Mouse (Mus musculus): ENCODE measurements around the gene B430306N03Rik. TPM values are rescaled to one million over a fixed set of nuclear protein-coding genes. Genes with fewer than 3 reads are reported as not detected.

Gene B430306N03Rik
- polyA plus RNA-seq, 1 experiment from 2014 or later = not detected

DNA sequence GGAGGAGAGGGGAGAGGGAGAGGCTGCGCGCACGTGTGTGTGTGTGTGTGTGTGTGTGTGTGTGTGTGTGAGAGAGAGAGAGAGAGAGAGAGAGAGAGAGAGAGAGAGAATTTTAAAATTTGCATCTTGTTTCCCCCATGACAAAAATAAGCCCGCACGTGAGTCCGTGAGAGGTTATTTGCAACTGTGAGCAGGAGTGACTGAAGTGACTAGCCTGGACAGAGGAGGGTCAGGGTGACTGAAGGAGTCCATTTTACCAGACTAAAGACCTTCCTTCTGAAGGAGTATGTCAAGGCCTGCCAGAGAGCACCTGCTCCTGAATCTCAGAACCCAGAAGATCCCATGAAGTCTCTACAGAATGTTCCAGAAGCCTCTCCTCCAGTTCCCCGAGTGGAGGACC, 16.2 kb upstream of the B430306N03Rik start:
- Histone ChIP-seq H3K9me3 (ENCODE audit: control insufficient read depth, low read length) (no peaks in the 10 kb centered on the region), H3K4me1 (replicated peaks; ENCODE audit: control insufficient read depth, insufficient read depth, low read length) (no peaks in the 10 kb centered on the region), H3K27me3 (replicated peaks; ENCODE audit: control insufficient read depth, insufficient read depth, low read length) (no peaks in the 10 kb centered on the region), H3K4me2 (ENCODE audit: low read length) (no peak overlapping the region), H3K9ac (replicated peaks; ENCODE audit: low read depth, low read length) (no peak overlapping the region), H3K36me3 (ENCODE audit: control insufficient read depth, insufficient read depth) (no peaks in the 10 kb centered on the region), H3K27ac (ENCODE audit: low read length) (no peak overlapping the region), H3K4me3 (replicated peaks; ENCODE audit: low read length) (no peak overlapping the region)
- WGBS = 60% methylated on average over 7 of the region's 7 CpGs
- no peak for ATAC-seq

DNA sequence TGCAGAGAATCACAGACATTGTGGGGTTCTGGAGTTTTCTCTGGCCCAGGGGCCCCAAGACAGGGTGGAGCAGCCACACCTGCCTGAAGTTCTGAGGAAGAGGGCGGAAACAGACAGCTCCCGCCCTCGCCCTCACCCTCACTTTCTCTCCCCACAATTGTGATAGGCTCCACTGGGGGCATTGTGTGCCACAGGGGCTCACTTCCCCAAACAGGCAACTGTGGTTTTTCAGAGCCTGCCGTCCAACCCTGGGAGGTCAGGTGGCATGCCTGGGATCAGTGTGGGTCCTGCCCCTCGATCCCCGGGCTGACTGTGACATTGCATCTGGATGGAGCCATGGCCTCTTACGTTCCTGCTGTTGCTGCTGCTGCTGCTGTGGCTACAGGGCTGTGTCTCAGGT, 15.7 kb upstream of the B430306N03Rik start:
- Histone ChIP-seq H3K36me3 (ENCODE audit: control insufficient read depth, insufficient read depth) (no peaks in the 10 kb centered on the region), H3K4me2 (ENCODE audit: low read length) (no peak overlapping the region), H3K4me1 (replicated peaks; ENCODE audit: control insufficient read depth, insufficient read depth, low read length) (no peaks in the 10 kb centered on the region), H3K4me3 (replicated peaks; ENCODE audit: low read length) (no peak overlapping the region), H3K9ac (replicated peaks; ENCODE audit: low read depth, low read length) (no peak overlapping the region), H3K27ac (ENCODE audit: low read length) (no peak overlapping the region), H3K27me3 (replicated peaks; ENCODE audit: control insufficient read depth, insufficient read depth, low read length) (no peaks in the 10 kb centered on the region), H3K9me3 (ENCODE audit: control insufficient read depth, low read length) (no peaks in the 10 kb centered on the region)
- no peak for ATAC-seq
- 76% methylated on average over 7 of the region's 7 CpGs for WGBS

DNA sequence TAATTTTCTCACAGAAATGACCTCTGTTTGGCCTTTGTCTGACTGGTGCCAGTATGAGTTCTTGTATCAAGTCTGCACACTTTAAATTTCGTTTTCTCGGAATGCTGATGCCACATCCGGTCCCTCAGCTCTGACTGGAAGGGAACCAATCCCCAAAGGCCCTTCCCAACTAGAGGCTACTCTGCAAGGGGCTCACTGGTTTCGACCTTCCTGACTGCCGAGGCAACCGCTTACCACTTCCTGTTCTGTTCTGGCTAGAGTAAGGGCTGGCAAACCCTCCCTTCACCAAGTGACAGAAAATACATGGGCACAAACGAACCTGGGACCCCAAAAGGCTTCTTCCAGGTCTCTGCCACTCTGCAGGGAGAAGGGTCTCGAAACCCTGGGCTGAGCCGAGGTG, 15.1 kb upstream of the B430306N03Rik start:
- Histone ChIP-seq H3K9me3 (ENCODE audit: control insufficient read depth, low read length) (no peaks in the 10 kb centered on the region), H3K36me3 (ENCODE audit: control insufficient read depth, insufficient read depth) (no peaks in the 10 kb centered on the region)
- 83% methylated on average over 9 of the region's 9 CpGs for WGBS

DNA sequence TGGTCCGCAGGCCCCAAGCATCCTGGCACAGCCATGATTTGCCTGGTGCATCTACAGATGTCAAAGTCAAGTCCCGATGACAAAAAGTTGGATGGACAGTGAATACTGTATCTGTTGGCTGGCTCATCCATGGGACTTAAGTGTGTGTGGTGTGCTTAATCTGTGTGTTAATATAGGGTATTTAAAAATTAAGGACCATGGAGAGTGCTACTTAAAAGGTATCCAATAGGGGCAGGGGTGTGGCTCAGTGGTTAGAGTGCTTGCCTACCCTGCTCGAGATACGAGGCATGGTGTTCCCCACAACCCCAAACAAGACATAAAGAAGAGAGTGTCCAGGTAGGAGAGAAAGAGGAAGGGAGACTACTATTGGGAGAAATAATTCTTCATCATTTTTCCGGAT, 14.1 kb upstream of the B430306N03Rik start:
- H3K36me3 ChIP-seq (ENCODE audit: control insufficient read depth, insufficient read depth) = no peaks in the 10 kb centered on the region
- no peaks in the 10 kb centered on the region for H3K27me3 ChIP-seq (replicated peaks; ENCODE audit: control insufficient read depth, insufficient read depth, low read length)
- H3K4me3 ChIP-seq (replicated peaks; ENCODE audit: low read length) = no peak overlapping the region
- H3K9ac ChIP-seq (replicated peaks; ENCODE audit: low read depth, low read length) = no peak overlapping the region
- ATAC-seq = no peak
- H3K4me2 ChIP-seq (ENCODE audit: low read length) = no peak overlapping the region
- no peak overlapping the region for H3K27ac ChIP-seq (ENCODE audit: low read length)
- H3K4me1 ChIP-seq (replicated peaks; ENCODE audit: control insufficient read depth, insufficient read depth, low read length) = no peaks in the 10 kb centered on the region
- WGBS = 89% methylated on average over 5 of the region's 5 CpGs
- no peaks in the 10 kb centered on the region for H3K9me3 ChIP-seq (ENCODE audit: control insufficient read depth, low read length)

More for the DNA sequence above, 15.1 kb upstream of the B430306N03Rik start:
- H3K9ac ChIP-seq (replicated peaks; ENCODE audit: low read depth, low read length) = no peak overlapping the region
- no peak overlapping the region for H3K27ac ChIP-seq (ENCODE audit: low read length)
- no peaks in the 10 kb centered on the region for H3K4me1 ChIP-seq (replicated peaks; ENCODE audit: control insufficient read depth, insufficient read depth, low read length)
- no peak overlapping the region for H3K4me2 ChIP-seq (ENCODE audit: low read length)
- no peaks in the 10 kb centered on the region for H3K27me3 ChIP-seq (replicated peaks; ENCODE audit: control insufficient read depth, insufficient read depth, low read length)
- H3K4me3 ChIP-seq (replicated peaks; ENCODE audit: low read length) = no peak overlapping the region
- no peak for ATAC-seq

DNA sequence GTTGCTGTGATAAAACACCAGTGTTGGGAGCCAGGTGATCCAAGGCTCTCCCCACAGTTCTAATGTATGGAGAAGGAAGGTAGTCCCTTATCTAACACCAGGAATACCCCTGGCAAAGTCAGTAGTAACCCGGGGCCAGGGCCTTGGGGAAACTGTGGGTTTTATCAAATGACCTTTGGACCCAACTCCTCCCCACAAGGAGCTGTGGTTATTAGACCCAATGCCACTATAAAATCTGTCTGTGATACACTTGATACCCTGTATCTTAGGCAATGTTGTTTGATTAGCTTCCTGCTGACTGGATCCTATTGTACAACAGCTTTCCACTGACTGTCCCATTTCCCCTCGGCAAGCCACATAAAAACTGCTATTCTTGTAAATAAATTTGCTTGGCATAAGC, 3.8 kb upstream of the B430306N03Rik start:
- Histone ChIP-seq H3K27me3 (replicated peaks; ENCODE audit: control insufficient read depth, insufficient read depth, low read length) (no peaks in the 10 kb centered on the region), H3K9me3 (ENCODE audit: control insufficient read depth, low read length) (no peaks in the 10 kb centered on the region), H3K4me1 (replicated peaks; ENCODE audit: control insufficient read depth, insufficient read depth, low read length) (no peaks in the 10 kb centered on the region), H3K27ac (ENCODE audit: low read length) (no peak overlapping the region), H3K4me3 (replicated peaks; ENCODE audit: low read length) (no peak overlapping the region), H3K4me2 (ENCODE audit: low read length) (no peak overlapping the region), H3K36me3 (ENCODE audit: control insufficient read depth, insufficient read depth) (no peaks in the 10 kb centered on the region), H3K9ac (replicated peaks; ENCODE audit: low read depth, low read length) (no peak overlapping the region)
- no peak for ATAC-seq
- WGBS = 76% methylated on average over 2 of the region's 2 CpGs

DNA sequence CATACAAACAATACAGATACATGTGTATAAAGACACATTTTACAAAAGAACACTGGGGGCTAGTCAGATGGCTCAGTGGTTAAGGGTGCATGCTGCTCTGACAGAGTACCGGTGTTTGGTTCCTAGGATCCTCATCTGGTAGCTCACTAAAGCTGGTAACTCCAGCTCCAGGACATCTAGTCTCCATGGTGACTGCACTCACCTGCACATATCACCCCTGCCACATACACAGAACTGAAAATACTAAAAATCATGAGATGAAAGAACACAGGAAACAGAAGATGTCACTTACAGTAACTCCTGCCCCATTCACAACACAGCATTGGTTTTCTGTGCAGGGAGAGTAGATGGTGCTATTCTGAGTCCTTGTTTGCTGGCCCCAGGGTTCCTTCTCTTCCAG, 2.7 kb downstream of the B430306N03Rik start:
- Histone ChIP-seq H3K9me3 (ENCODE audit: control insufficient read depth, low read length) (no peaks in the 10 kb centered on the region), H3K27me3 (replicated peaks; ENCODE audit: control insufficient read depth, insufficient read depth, low read length) (no peaks in the 10 kb centered on the region), H3K36me3 (ENCODE audit: control insufficient read depth, insufficient read depth) (no peaks in the 10 kb centered on the region), H3K4me2 (ENCODE audit: low read length) (no peak overlapping the region), H3K4me3 (replicated peaks; ENCODE audit: low read length) (no peak overlapping the region), H3K4me1 (replicated peaks; ENCODE audit: control insufficient read depth, insufficient read depth, low read length) (no peaks in the 10 kb centered on the region), H3K9ac (replicated peaks; ENCODE audit: low read depth, low read length) (no peak overlapping the region), H3K27ac (ENCODE audit: low read length) (no peak overlapping the region)
- 88% methylated on average over 1 of the region's 1 CpGs for WGBS
- ATAC-seq = no peak

DNA sequence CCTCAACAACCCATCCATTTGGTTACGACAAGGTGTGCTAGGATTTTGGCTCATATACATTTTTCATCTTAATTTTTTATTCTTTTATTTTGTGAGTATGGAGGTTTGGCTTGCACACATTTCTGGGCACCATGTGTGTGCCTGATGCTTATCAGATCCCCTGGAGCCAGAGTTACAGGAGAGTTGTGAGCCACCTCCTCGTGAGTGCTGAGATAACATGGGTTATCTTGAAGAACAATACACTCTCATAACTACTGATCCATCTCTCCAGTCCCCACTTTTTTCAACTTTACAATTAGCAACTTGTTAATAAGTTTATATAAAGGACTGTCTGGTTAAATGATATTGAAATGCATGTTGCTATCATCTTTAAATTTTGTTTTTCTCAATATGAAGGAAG, 5.3 kb downstream of the B430306N03Rik start:
- no peak overlapping the region for H3K9ac ChIP-seq (replicated peaks; ENCODE audit: low read depth, low read length)
- no peaks in the 10 kb centered on the region for H3K27me3 ChIP-seq (replicated peaks; ENCODE audit: control insufficient read depth, insufficient read depth, low read length)
- no peaks in the 10 kb centered on the region for H3K36me3 ChIP-seq (ENCODE audit: control insufficient read depth, insufficient read depth)
- no peak overlapping the region for H3K4me2 ChIP-seq (ENCODE audit: low read length)
- 89% methylated on average over 2 of the region's 2 CpGs for WGBS
- H3K9me3 ChIP-seq (ENCODE audit: control insufficient read depth, low read length) = no peaks in the 10 kb centered on the region
- H3K27ac ChIP-seq (ENCODE audit: low read length) = no peak overlapping the region
- H3K4me3 ChIP-seq (replicated peaks; ENCODE audit: low read length) = no peak overlapping the region
- H3K4me1 ChIP-seq (replicated peaks; ENCODE audit: control insufficient read depth, insufficient read depth, low read length) = no peaks in the 10 kb centered on the region
- ATAC-seq = no peak

DNA sequence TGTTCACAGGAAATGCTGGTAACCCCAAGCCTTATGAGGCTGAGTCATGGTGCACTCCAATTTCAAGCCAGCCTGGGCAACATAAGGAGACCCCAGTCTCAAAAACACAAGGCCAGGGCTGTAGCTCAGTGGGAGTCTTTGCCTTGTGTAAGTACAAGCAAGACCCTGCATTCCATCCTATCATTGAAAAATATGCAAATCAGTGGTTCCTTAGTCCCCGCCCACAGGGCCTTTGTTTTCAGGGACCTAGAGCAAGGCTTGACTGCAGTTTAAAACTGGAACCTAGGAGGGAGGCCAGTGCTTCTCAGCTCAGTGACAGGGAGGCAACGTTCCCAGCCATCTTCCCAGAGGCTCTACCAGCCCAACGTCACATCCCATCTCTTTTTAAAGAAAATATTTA, 7.3 kb downstream of the B430306N03Rik start:
- WGBS = 67% methylated on average over 3 of the region's 3 CpGs
- no peaks in the 10 kb centered on the region for H3K9me3 ChIP-seq (ENCODE audit: control insufficient read depth, low read length)
- ATAC-seq = no peak
- no peak overlapping the region for H3K4me3 ChIP-seq (replicated peaks; ENCODE audit: low read length)
- H3K27ac ChIP-seq (ENCODE audit: low read length) = no peak overlapping the region
- H3K36me3 ChIP-seq (ENCODE audit: control insufficient read depth, insufficient read depth) = no peaks in the 10 kb centered on the region
- H3K9ac ChIP-seq (replicated peaks; ENCODE audit: low read depth, low read length) = no peak overlapping the region
- H3K27me3 ChIP-seq (replicated peaks; ENCODE audit: control insufficient read depth, insufficient read depth, low read length) = no peaks in the 10 kb centered on the region
- H3K4me1 ChIP-seq (replicated peaks; ENCODE audit: control insufficient read depth, insufficient read depth, low read length) = no peaks in the 10 kb centered on the region
- no peak overlapping the region for H3K4me2 ChIP-seq (ENCODE audit: low read length)

DNA sequence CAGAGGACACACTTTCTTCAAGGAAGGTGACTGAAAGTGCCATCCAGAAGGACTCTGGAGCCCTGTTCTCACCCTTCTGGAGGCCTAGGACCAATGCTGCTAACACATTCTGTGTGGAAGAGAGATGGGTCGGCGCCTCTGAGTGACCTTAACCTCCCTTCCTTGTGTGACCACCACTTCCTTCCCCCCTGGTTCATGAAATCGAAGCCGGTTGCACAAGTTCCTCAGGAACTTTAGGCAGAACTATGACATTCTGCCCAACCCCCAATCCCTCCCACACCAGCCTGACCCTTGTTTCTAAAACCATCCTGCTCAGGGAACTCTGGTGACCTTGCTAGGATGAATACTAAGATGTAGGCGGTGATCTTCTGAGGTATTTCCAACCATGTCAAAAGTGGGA, 8.3 kb downstream of the B430306N03Rik start:
- H3K4me1 ChIP-seq (replicated peaks; ENCODE audit: control insufficient read depth, insufficient read depth, low read length) = no peaks in the 10 kb centered on the region
- no peak overlapping the region for H3K4me2 ChIP-seq (ENCODE audit: low read length)
- no peaks in the 10 kb centered on the region for H3K27me3 ChIP-seq (replicated peaks; ENCODE audit: control insufficient read depth, insufficient read depth, low read length)
- H3K9me3 ChIP-seq (ENCODE audit: control insufficient read depth, low read length) = no peaks in the 10 kb centered on the region
- H3K27ac ChIP-seq (ENCODE audit: low read length) = no peak overlapping the region
- H3K36me3 ChIP-seq (ENCODE audit: control insufficient read depth, insufficient read depth) = no peaks in the 10 kb centered on the region
- WGBS = 97% methylated on average over 5 of the region's 5 CpGs
- no peak overlapping the region for H3K9ac ChIP-seq (replicated peaks; ENCODE audit: low read depth, low read length)
- H3K4me3 ChIP-seq (replicated peaks; ENCODE audit: low read length) = no peak overlapping the region
- no peak for ATAC-seq

DNA sequence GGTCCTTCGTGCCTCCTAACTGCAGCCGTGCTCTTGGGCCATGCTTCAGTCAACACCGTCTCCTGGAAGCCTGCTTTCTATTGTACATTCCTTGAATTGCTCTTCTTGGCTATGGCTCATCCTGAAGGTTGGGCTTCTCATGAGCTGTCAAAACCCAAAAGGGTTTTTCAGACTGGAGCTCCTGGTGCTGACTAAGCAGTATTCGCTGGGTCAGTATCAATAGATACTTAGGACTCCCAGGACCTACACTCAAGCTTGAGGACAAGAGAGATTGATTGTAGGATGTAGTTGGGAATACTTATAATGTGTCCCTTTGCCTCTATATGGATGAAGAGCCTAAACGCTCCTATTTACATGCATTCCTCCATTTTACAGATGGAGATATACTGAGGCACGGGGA, 9.2 kb downstream of the B430306N03Rik start:
- no peak overlapping the region for H3K27ac ChIP-seq (ENCODE audit: low read length)
- no peak overlapping the region for H3K4me2 ChIP-seq (ENCODE audit: low read length)
- no peaks in the 10 kb centered on the region for H3K9me3 ChIP-seq (ENCODE audit: control insufficient read depth, low read length)
- 95% methylated on average over 6 of the region's 6 CpGs for WGBS
- no peaks in the 10 kb centered on the region for H3K4me1 ChIP-seq (replicated peaks; ENCODE audit: control insufficient read depth, insufficient read depth, low read length)
- no peak overlapping the region for H3K9ac ChIP-seq (replicated peaks; ENCODE audit: low read depth, low read length)
- no peak for ATAC-seq
- H3K27me3 ChIP-seq (replicated peaks; ENCODE audit: control insufficient read depth, insufficient read depth, low read length) = no peaks in the 10 kb centered on the region
- no peak overlapping the region for H3K4me3 ChIP-seq (replicated peaks; ENCODE audit: low read length)
- H3K36me3 ChIP-seq (ENCODE audit: control insufficient read depth, insufficient read depth) = no peaks in the 10 kb centered on the region

All from forebrain, embryonic 16.5 days (tissue).